Mouse (Mus musculus): ENCODE measurements around the gene Cyp2t4.

GRCm38 (mm10) chr7:27156005-27156404 lies 2.5 kb downstream of the Cyp2t4 start:
- TF ChIP-seq CTCF (IDR thresholded peaks at IDR 0.05; ENCODE audit: control insufficient read depth, insufficient read depth, insufficient replicate concordance, low read depth, low read length) = no peak
- TF ChIP-seq POLR2A (IDR thresholded peaks at IDR 0.05; ENCODE audit: control insufficient read depth, low read depth, low read length) = no peak

Data from testis, adult 2 months (tissue).